Mouse (Mus musculus) neutrophil, adult 65 days (primary cell): ENCODE data around the gene Txlnb. TPM values are rescaled to one million over a fixed set of nuclear protein-coding genes. Genes with fewer than 3 reads are reported as not detected.

Source experiments
- total RNA-seq: library from RNA; stranded (reverse); gene quantifications from 2 replicates; pipeline ENCODE4 v1.2.4, GENCODE M21; 2023

Txlnb gene
- 0.32 and 0.63 TPM in 2 replicates for total RNA-seq

GRCm38 (mm10) chr10:17795767-17796631 is at the start of gene Txlnb:
Gene Txlnb (plus strand): TSS chr10:17796226.

Other genes with a start within 250 kb of the Txlnb start
- gene Cited2, start 73.0 kb upstream of the Txlnb start, total RNA-seq = 88.9 and 110 TPM in 2 replicates
- 59.5 and 85.2 TPM in 2 replicates for gene Heca, start 151.8 kb downstream of the Txlnb start, total RNA-seq
- gene Abracl, start 227.1 kb downstream of the Txlnb start, total RNA-seq = 124 and 134 TPM in 2 replicates